Mouse (Mus musculus) adrenal gland, postnatal 4 days (tissue): Measurements from ENCODE around the gene Hist1h4a. TPM values are rescaled to one million over a fixed set of nuclear protein-coding genes. Genes with fewer than 3 reads are reported as not detected.
"Not testable (repeated sequence)": the region's sequence is repeated elsewhere in the genome, so short reads cannot be mapped to it uniquely, and the experiment has no call there.

Source experiments
- DNase-seq, 2 experiments: peaks; one replicate each; pipeline ENCODE4 v3.0.0; 2021 to 2022; ENCODE audit warnings: low spot score in 2 of 2, mixed read lengths in 2 of 2
- total RNA-seq, 2 experiments: library from RNA; stranded (reverse); gene quantifications; 2 replicates each; pipeline ENCODE4 v1.2.3; 2021

The Hist1h4a gene
- total RNA-seq, 2 experiments from 2014 or later: 348 to 415 TPM

DNA sequence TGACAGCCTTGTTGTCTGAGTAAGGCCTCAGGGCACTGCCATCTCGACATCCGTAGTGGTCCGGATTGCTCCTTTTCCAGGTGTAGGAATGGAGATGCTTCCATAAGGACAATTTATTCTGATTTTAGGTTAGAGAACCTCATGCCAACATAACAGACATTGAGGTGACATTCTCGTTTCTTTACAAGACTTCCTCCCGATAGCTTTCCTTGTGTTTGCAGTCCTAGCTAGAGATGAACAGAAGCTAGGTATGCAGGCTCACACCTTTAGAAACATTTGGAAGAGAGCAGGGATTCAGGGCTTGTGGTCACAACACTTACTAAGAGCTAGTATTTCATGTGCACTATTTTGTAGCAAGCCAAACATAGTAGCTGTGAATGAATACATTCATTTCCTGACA, 17.8 kb downstream of the Hist1h4a start:
- no peak for DNase-seq

DNA sequence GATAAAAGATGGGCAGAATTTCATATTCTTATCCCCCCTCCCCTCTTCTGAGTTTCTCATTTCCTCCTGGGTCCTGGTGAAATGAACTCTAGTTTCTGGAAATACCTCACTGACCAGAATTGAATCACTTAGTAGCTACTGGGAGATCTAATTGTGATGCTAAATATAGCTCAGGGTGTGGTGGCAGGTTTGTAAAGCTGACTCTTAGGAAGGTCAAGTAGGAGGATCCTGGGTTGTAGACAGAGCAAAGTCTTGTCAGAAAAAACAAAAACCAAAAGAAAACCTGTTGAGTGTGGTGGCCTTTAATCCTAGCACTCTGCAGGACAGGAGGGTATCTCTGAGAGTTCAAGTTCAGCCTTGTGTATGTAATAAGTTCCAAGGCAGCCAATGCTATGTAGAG, 19.0 kb downstream of the Hist1h4a start:
- no peak for DNase-seq

DNA sequence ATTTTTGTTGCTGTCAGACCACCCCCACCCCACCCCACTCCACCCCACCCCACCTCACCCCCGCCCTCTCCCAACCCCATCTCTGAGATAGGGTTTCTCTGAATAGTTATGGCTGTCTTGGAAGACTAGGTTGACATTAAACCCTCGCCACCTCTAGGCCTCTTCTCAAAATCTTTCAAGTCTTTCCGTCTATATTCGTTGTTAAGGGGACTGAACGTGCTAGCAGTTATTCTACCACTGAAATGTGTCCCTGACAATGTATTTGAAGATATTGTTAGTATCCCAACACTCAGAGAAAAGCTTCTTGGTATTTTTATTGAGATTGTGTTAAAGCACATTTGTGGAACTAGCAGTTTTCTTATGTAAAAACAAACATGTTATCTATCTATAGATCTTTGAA, 20.1 kb downstream of the Hist1h4a start:
- no peak for DNase-seq

DNA sequence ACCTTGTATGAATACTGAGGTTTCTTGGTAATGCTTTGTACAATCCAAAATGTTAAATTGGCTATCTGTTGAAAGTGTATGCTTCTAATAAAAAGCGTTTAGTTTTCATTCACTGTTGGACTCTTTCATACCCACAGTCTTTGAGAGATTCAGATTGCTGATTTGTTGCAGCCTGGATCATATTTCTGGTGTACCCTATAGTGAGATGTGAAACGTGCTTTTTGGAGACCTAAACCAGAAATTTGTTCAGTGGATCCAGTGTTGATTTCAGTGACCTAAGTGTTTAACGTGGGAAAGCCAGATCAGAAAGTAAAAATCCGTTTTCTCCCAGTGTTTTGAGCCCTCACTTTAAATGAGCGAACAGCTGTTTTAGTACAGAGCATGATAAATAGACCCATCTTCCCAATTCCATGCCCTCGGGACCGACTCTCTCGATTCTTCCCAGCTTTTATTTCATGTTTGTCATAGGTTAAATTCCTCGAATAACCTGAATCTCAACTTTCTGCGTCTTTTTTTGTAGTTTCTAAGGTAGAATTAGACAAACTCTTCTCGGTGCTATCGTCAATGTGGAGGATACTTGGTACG, 20.7 kb downstream of the Hist1h4a start:
- DNase-seq: no peak

DNA sequence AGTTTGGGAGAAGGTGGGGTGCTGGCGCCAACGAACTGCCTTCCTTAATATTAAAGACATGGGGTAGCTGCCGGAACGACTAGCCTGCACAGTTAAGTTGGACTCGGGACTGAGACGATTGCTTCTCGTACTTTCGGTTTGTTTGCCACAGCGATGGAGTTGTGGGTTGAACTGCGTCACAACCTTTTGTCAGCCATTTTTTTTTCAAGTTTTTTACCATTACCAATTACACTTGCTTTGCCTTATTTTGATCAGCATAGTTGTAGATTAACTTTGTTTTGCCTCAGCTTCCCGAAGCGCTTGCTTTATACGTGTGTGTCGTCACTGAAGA, 21.1 kb downstream of the Hist1h4a start:
- no peak for DNase-seq

DNA sequence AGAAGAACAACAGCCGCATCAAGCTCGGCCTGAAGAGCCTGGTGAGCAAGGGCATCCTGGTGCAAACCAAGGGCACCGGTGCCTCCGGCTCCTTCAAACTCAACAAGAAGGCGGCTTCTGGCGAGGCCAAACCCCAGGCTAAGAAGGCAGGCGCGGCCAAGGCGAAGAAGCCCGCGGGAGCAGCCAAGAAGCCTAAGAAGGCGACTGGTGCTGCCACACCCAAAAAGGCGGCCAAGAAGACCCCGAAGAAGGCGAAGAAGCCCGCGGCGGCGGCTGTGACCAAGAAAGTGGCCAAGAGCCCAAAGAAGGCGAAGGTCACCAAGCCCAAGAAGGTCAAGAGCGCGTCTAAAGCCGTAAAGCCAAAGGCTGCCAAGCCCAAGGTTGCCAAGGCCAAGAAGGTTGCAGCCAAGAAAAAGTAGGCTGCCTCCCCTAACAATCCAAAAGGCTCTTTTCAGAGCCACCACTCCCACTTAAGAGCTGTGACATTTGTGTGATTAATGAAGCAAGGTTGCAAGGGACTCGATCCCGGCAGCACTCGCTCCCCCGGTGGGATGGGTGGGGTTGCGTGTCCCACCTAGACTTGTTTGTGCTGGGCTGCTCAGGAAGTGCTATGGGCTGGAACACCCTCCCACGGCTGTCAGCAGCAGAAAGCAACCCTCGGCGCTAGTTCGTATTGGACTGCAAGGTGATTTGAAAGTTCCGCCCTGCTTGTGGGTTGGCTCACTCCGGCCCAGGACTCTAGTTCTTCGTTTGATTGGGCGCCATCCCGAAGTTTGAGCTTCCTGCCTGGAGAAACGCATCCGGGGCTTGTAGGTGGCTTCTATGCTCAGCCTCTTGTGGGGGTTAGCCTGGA, 21.7 kb downstream of the Hist1h4a start:
- DNase-seq: peak; percentile 65 to 82

DNA sequence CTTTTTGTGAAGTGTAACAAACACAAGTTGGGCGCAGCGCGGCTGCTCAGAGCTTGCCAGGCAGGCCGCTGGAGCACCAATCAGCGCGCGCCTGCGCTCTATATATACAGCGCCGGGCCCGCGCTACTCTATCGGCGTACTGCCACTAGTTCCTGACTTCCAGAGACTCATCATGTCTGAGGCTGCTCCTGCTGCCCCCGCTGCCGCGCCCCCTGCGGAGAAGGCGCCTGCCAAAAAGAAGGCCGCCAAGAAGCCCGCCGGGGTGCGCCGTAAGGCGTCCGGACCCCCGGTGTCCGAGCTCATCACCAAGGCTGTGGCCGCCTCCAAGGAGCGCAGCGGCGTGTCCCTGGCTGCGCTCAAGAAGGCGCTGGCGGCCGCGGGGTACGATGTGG, 22.4 kb downstream of the Hist1h4a start, which contains the start of gene Hist1h1c:
Hist1h1c (plus strand) TSS at position 132 of the 392 bp plus-strand sequence.
- peak; percentile 83 to 91 for DNase-seq

DNA sequence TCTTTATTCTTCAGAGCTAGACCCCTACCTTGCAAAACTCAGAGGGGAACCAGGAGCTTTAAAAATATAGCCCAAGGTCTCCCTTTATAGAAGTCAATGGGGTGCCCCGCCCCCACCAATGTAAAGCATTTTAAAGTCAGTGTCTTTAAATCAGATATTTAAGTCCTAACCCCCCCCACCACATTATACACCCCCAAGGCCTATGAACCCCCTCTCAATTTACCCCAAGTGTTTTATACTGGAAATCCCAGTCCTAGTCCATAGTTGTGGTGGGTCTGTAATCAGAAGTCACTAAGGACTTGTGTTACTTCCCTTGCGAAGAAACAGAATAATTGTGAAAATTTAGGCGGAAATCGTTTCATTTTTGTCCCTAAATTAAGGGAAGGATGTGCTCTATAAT, 23.0 kb downstream of the Hist1h4a start:
- no peak for DNase-seq

DNA sequence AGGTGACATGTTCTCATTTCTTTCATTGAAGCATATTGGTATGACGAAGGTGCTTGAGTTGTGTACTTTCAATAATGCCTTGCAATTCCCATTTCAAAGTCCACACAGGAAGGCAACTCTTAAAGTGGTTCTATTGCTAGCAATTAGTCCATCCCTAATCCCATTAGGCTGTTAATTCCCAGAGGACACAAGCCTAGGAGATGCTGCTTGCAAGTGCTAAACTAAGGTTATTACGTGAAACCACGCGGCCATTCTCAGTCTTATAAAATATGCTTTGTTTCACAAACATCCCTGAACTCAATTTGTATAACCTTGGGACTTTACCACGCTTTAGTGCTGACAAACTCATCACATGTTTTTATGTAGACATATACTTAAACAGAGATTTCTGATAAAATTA, 23.9 kb downstream of the Hist1h4a start:
- no peak for DNase-seq

DNA sequence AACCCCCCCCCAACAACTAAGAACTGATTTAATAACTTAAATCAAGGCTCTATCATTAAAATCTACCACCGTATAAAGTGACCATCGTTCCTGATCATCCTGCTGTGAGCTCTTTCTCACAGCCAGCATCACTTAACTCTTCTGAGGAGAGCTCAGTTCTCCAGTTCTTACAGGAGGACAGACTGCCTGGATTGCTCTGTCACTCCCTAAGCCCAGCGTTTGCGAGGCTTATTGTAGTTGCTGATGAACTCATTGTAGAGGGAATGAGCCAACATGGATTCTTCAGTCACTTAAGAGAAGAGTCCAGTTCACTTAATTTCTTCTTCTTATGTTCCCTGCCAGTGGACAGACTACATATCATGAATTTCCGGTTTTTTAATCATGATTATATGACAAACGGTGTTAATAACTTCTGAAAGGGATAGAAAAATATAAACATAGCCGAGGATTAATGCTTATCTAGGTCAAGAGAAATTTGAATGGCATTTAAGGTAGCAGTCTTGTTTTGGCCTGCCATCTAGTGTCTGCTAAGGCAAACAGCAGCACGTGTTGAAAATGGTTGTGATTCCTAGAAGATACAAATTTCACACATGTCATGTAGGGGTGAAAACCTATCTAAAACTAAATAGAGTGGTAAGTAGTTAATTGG, 28.8 kb downstream of the Hist1h4a start:
- DNase-seq: no peak

DNA sequence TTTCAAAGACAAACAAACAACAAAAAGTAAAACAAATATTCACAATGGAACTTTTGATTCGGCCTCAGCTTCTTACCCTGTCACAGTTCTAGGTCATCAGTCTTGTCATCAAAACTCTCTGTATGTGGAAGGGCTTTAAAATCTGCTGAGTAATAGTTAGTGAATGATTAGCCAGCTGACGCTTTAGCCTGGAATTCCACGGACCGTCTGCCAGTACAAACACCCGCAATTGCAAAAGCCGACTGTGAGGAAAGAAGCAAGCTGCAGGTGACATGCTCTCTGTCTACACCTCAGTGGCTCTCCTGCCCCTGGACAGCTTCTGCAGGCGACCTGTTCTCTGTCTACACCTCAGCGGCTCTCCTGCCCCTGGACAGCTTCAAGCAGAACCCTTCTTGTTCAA, 30.6 kb downstream of the Hist1h4a start:
- no peak for DNase-seq

DNA sequence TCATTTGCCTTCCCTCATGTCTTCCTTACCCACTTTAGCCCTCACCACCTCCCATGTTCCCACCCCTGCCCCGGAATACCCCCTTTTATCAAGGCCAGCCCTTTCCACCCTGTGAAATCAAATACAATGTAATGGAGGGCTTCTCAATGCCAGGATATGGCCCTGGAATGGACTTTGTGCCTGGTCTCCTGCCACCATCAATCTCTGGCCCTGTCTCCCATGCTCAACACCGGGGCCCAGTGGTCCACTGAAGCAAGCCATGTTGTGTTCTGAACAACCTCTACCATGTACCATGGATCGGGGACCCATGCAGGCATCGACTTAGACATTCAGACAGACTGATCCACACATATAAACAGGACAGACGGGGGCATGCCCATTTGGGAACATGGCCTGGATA, 31.3 kb downstream of the Hist1h4a start:
- DNase-seq: no peak

DNA sequence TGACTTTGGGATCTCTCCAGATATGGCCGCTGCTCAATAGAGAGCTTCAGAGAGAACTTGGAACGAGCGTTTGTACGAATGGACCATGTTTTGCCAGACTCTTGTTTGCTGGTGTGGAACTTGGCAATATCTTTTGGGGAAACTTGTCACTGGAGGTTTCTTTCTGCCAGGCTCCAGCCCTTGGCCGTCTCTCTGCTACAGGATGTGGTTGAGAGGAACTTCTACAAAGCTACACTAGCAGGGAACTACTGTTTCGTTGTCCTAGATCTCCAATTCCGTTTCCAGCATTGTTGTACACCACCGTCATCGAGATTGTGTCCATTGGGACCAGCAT, 31.9 kb downstream of the Hist1h4a start:
- DNase-seq: no peak

DNA sequence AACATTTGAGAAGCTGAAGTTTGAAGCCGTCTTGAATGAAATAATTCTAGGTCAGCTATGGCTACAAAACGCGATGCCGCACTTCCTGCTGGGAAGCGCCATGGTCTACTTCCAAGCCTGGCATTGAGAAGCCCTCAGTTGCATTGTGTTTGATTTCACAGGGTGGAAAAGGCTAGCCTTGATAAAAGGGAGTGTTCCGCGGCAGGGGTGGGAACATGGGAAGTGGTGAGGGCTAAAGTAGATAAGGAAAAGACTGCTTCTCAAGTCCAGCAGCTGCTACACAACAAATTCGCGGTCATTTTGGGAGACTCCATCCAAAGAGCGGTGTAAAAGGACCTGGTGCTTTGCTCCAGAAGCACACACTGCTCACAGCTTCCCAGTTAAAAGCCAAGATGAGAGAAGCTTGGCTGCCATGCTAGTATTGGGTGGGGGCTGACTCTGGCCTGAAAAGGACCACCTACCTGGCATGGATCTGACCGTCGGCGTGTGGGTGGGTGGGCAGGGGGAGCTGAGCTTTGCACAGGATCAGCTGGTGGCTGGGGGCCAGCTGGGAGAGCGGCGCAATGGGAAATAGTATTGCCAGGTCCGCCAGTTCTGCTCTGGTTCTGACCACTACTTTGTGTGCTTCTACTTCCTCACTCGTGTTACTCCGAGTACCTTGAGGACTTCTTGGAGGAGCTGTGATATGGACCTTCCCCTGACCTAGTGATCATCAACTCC, 32.4 kb downstream of the Hist1h4a start:
- DNase-seq: no peak

DNA sequence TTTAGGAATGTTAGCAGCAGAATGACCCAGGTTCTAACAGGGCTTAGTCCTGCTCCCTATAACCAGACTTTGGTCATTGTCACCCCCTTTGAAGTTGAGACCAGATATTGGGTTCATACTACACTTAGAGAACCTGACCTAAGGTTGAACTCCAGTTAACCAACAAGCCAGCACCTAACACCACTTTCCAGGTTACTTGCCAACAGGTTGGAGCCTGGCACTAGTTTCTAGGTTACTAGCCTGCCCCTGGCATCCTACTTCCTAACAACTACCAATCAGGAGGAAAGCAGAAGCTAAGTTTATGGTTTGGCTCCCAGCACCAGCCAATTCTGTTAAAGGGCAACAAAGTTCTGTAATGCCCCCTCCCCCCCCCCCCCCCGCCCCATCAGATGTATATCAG, 35.8 kb downstream of the Hist1h4a start:
- DNase-seq: no peak

DNA sequence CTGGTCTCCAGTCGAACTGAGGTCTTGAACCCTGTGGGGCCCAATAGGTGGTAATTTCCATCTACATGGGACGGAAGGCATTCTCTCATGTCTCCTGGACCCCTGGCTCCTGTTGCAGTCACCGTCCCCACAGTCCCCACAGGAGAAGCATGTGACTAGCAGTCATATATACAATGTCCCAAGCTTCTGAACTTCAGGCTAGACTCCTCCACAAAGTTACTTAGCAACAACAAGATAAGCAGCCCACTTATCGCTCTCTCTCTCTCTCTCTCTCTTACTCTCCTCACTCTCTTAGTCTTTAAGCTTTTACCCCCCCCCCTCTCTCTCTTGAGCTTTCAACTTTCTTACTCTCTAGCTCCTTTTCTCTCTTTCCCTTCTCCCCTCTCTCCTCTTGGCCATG, 36.8 kb downstream of the Hist1h4a start:
- no peak for DNase-seq

DNA sequence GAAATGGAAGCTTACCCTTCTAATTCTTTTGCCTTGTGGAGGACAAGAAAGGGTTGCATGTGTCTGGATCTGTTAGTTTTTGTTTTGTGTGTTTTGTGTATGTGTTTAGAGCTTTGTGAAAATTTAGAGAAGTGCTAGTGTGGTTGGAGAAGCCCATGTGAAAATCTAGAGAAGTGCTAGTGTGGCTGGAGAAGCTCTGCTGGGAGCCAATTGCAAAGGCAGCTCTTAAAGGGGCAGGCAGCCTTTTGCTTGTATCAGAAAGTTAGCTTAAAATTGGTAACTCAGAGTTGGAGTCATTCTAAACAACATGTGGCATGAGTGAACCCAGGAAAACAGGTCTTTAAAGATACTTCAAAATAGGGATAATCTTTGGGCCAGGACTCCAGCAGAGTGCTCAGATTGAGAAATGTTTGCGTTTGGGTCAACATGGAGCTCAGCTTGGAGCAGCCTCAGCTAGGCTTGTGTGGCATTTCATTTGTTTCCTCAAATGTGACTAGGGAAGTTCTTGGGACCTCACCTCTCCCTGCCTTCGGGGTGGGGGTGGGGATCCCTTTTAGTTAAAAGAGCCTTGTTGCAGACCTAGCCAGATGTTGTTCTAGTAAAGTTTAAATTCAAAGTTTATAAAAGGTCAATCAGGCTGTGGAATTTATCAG, 43.3 kb downstream of the Hist1h4a start:
- not testable (repeated sequence) for DNase-seq

DNA sequence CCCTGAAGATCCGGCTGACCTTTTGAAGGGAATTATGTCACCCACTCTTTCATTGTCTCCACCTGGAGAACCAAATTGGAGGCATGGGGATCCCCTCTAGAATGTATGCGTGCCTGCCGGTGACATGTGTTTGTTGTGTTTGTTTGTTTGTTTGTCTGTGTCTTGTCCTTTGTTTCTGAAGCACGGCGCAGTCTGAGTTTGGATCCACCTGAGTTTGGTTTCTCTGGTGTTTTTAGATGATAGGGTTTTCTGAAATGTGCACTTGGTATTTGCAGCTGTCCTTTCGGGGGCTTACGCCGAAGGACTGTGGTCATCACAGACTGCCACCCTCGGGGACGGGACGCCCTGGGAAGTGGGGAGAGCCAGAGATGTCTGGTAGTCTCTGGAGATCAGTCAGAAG, 43.9 kb downstream of the Hist1h4a start:
- DNase-seq: no peak

DNA sequence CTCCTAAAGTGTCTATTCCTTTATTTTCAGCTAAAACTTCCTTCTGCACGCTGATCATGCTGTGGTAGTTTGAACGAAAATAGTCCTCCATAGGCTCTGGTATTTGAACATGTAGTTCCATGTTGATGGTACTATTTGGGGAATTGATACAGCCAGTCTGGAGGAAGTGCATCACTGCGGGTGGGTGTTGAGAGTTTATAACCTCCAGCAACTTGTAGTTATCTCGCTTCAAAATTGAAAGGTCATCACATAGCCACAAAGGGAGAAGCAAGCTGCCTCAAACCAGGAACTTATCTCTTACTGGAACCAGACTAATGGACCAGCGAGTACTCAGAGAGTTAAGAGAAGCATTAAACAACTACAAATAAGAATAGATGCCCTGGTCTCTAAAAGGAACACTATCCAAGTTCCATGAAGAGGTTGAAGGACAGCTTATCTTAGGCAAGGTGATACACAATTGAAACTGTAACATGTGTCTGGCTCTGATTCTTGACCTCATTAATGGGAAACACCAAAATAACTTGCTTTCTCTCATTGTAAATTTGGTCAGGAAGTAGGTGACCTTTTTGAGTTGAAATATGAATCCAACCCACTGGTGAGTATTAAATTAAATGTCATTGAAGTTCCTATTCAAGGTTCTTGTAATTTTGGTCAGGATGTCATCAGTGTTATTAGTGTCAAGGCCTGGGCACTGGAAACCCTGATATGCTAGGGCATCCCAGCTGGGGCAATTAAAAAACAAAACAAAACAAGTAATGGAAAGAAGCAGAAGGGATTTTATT, 44.6 kb downstream of the Hist1h4a start:
- DNase-seq: no peak
